Mouse (Mus musculus): ENCODE data around the gene Srpk2.

GRCm38 (mm10) chr5:23684517-23684916, at the start of gene Srpk2:
- no peak for TF ChIP-seq POLR2A (IDR thresholded peaks at IDR 0.05; ENCODE audit: low read depth, low read length)
- TF ChIP-seq CTCF (IDR thresholded peaks at IDR 0.05; ENCODE audit: extremely low read depth, insufficient read length, insufficient replicate concordance, low read depth, low read length): no peak

Measured in small intestine, adult 2 months (tissue).